Mouse (Mus musculus): ENCODE results near the gene Cux1.
A peak's percentile ranks its signal among the peaks of the same experiment; 100 is the strongest.
"Not testable (repeated sequence)": the region's sequence is repeated elsewhere in the genome, so short reads cannot be mapped to it uniquely, and the experiment has no call there.

Cux1 gene

GRCm38 (mm10) chr5:136240381-136240780 lies 326.9 kb downstream of the Cux1 start:
- no peak for DNase-seq

DNA sequence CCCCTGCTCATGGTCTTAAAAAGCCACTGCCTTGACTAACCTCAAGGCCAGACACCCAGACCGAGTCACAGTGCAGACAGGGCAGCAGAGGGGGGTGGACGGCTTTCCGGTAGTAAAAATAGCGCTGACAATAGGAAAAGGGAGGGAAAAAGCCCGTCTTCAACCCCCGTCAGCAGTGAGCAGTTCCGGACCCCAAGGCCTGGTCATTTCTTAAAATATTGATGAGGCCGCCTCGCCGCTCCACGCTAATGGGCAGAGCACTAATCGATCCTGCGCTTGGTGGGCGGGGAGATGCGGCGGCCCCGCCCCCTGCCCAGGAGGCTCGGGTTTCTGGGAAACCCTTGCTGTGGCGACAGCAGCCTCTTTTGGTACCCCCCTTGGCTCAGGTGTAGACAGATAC lies 329.7 kb downstream of the Cux1 start:
- DNase-seq: peak; percentile 17

DNA sequence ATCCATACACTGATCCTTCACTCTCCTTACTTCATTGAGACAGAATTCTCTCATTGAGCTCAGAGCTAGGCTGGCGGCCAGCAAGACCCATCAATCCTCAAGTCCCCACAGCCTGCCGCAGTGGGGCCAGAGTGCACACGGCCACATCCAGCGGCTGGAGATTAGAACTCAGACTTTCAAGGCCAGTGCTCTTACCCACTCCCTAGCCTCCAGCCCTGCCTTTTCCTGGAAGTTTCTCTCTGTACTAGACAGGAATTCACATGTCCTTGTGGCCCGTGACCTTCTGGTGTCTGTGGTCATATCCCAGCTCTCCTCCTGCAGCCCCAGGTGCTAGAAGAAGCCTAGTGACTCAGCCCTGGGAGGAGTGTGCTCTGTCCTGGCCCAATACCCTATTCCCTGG lies 330.7 kb downstream of the Cux1 start:
- DNase-seq: no peak

GRCm38 (mm10) chr5:136230348-136231035 lies 336.8 kb downstream of the Cux1 start:
- DNase-seq: no peak

- DNase-seq: no peak
These were observed 340.9 kb downstream of the Cux1 start for GRCm38 (mm10) chr5:136226246-136226876.

DNA sequence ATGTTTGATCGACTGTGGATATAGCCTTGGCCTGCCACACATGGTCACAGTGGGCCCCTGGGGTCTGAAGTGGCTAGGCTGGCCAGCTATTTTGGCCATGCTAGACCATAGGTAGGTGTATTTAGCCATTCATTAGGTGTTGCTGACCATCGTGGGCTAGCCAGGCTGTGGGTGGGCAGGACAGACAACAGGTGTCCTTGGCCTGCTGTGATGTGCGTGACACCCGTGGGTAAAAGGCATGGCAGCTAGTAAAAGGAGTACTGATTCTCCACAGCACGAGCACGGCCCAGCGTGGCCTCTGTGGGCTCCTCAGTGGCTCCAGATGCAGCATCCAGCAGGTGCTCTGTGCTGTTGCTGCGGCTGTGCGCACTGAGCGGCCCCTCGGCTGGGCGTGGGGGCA lies 348.7 kb downstream of the Cux1 start:
- no peak for DNase-seq

DNA sequence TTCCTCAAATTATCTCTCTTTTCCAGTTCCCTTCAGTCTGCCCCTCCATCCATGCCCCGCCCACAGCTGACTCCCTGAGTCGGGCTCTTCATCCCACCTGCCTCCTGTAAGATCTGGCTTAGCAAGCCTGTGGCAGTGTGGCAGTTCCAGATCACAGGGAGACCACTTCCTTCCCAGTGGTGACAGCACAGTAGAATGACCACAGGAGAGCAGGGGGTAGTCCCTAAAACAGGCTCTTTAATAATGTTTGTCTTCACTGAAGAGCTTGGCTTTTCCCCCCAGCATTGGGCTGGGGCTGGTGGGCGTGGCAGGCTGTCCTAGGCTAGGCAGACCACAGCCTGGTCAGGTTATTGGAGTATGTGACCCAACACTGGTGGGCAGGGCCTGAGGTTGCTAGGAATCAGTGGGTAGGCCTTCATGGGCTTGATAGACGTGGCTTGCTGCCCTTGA lies 349.3 kb downstream of the Cux1 start:
- no peak for DNase-seq

DNA sequence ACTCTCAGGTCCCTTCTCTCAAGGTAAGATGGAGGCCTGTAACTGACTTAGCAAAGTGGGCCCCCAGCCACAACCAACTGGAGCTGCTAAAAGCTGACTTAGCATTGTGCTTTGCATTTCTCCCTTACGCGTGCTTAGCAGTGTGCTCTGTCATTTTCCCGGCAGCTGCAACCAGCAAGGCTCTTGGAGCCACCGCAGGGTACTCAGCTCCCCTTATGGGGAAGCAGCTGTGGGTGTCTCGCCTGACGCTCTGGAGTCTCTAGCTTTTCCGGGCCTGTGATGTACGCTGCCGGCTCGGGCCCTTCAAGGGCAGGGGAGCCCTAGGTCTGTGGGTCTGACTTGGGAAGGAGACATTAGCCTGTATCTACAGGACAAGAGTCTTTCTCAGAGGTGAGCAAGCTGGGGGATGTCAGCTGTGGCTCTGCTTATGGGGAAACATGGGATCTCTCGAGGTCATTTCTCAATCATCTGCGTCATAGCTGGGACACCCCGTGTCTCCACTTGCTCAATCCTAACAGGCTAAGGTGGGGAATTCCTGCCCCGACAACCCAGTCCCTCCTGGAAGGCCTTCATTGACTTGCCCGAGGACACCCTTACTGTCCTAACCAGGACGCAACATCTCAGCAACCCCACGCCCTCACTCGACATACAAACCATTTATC lies 350.2 kb downstream of the Cux1 start:
- DNase-seq: no peak

DNA sequence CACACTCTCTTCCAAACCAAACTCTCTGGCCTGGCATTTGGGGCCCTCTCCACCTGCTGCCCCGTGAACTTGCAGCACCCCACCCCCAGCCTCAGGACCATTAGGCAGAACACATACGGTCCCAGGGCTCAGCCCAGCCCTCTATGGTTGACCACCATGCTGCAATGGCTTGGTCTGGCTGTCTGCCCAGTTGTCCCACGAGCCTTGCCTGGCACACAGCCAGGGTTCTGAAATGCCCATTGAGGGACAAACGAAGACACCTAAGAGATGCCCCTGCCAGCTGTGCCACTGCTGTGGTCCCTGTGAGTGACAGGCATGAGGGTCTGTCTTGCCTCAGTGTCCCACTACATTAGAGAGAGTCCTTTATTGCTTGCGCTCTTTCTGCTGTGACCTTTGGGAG lies 351.3 kb downstream of the Cux1 start:
- DNase-seq: no peak

GRCm38 (mm10) chr5:136215211-136215610 lies 352.1 kb downstream of the Cux1 start:
- DNase-seq: no peak

- no peak for DNase-seq
These were observed 353.6 kb downstream of the Cux1 start for GRCm38 (mm10) chr5:136213716-136214115.

GRCm38 (mm10) chr5:136212716-136213115 lies 354.6 kb downstream of the Cux1 start:
- no peak for DNase-seq

- not testable (repeated sequence) for DNase-seq
These were observed 355.8 kb downstream of the Cux1 start for GRCm38 (mm10) chr5:136211341-136212102.

DNA sequence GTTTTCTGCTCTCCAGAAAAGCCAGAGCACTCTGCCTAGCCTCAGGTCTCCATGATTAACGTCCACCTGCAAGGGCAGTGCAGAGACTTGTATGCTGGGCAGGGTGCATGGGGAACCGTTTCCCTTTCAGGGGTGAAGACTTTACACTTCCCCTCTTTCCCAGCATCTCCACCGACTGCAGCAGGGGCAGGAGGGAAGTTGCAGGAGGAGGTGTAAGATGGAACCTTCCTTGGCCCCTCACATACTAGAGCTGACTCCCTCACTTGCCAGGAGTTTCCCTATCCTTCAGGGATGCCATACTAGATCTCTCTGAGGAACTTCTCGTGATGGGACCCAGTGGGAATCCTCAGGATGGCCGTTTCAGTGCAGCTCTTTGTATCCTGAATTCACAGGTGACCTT lies 356.7 kb downstream of the Cux1 start:
- DNase-seq: no peak

DNA sequence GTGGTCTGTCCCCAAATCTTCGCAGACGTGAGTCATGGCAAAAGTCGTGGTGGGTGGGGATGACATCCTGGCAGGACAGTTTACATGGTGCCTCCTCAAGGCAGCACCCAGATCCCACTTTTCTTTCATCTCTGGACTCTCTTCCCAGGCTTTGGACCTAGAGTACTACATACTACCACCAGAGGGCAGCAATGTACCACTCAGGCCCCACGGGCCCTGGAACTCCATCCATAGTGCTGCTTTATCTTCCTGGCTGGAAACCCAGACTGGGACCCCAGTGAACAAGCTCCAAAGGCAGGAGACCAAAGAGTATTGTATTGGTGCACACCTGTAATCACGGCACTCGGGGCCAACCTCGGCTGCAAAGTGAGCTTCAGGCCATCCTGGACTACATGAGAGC lies 365.5 kb downstream of the Cux1 start:
- DNase-seq: peak; percentile 74

GRCm38 (mm10) chr5:136199526-136199925 lies 367.8 kb downstream of the Cux1 start:
- peak; percentile 37 for DNase-seq

DNA sequence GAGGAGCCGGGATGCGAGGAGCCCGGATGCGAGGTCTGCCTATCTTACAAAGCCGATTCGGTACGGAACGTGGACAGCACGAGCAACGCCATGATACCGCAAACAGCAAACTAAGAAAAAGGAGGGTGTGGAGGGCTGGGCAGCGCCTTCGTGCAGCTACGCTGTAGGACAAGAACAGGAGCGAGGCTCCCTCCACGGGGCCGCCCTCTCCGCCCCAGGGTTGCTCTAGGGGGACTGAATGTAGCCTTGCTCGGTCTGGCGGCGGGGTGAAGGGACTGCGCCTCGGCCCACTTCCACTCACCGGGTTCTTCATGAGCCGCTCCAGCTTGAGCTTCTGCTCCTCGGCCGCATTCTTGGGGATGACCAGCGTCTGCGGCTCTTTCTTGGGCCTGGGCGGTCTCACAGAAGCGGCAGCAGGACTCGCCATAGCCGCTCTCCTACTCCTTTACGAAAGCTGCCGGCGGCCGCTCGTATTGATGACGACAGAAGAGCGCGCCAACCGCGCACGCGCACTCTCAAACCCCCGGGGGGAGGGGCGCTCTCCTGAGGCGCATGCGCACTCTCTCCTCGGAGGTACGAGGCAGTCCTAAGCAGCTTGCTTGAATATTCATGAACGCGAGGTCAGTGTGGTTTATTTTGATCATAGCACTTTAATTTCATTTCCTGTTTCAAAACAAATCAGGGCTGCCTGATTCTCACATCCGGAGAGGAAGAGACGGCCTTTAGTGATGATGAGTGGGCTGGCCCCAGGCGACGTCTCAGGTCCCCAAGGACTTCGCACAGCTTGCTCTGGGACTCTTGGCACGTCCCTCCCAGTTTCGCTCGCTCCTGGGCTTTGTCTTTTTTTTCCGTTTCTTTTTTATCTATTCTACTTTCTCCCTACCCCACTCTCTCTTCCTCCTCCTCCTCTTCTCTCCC lies 368.6 kb downstream of the Cux1 start, which contains the start of gene Prkrip1:
TSS of gene Prkrip1 (minus strand) at position 490 of the 918 bp plus-strand sequence.
- peak; percentile 95 for DNase-seq

All from kidney, adult 9 months (tissue).